Mouse (Mus musculus): ENCODE measurements at regions not wholly inside any gene's neighbourhood (a gene's known extent, or its start where the extent isn't known, plus 50 kb on each side); places are given as distances from the start of the nearest gene placed in this dataset.

- in situ Hi-C loops (cut with MboI, MseI), result loop anchor here in 1 of 2 experiments (10.0 kb wide), 1 partner anchor 1522 kb away; no protein-coding TSS in a partner anchor
Observed at GRCm38 (mm10) chr12:42987018-42987606, 1223.0 kb downstream of the Dnajb9 start.

DNA sequence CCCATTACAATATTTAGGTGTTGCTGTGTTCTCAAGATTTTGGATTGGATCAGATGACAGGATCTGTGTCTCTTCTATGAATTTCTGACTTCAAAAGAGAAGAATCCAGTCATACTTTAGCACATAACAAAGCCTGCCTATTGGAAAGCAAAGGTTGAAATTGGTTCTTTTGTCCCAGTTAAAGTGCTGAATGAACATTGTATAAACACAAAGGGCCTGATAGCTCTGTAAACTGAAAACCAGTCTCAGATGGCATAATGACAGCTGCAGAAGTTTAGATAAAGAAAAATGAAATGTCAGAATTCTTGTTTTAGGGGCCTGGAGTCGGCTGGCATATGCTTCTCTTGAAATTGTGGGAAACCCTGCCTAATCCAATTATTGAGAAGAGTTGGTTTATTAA lies 1223.6 kb downstream of the Dnajb9 start:
- in situ Hi-C loops (cut with MboI, MseI), result loop anchor here in 1 of 2 experiments (10.0 kb wide), 1 partner anchor 1522 kb away; no protein-coding TSS in a partner anchor

GRCm38 (mm10) chr12:42986096-42986495 lies 1224.0 kb downstream of the Dnajb9 start:
- in situ Hi-C loops (cut with MboI, MseI), result loop anchor here in 1 of 2 experiments (10.0 kb wide), 1 partner anchor 1521 kb away; no protein-coding TSS in a partner anchor

- in situ Hi-C loops (cut with MboI, MseI), result no loop called here
Observed at GRCm38 (mm10) chr12:42978828-42979227, 1231.3 kb downstream of the Dnajb9 start.

DNA sequence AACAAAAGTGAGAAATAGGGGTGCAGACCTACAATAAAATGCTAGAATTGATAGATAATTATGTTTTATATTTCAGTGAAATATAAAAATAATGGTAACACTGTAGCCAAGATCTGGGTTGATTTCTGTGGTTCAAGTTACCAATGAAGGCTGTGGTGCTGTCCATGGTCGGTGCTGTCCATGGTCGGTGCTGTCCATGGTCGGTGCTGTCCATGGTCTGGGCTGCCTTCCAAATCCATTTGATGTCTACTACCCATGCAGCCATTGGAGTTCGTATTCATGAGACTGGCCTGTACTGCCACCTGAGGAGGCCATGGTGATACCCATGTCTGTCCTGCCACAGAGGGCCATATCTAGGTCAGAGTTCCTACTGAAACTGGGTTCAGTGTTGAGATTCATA lies 1237.4 kb downstream of the Dnajb9 start:
- in situ Hi-C loops (cut with MboI, MseI), result no loop called here

GRCm38 (mm10) chr12:42961535-42961934 lies 1248.6 kb downstream of the Dnajb9 start:
- in situ Hi-C loops (cut with MboI, MseI), result no loop called here

DNA sequence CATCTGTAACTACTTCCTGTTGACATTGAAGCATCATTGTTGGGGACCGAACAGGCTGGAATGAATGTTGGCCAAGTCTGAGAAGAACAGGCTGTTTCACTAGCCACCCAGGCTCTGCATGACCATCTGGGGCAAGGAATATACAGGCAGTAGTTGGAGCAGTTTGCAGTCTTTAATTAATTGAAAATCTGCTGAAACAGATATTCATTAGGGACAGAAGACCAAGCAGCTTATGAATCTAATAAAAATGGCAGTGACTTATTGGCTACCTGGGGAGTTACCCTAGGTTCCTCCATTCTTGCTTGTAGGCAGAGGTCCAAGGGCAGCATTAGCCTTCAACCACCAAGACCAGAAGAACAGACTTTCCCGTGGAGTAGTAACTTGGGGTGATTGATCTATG lies 1262.2 kb downstream of the Dnajb9 start:
- in situ Hi-C loops (cut with MboI, MseI), result no loop called here

DNA sequence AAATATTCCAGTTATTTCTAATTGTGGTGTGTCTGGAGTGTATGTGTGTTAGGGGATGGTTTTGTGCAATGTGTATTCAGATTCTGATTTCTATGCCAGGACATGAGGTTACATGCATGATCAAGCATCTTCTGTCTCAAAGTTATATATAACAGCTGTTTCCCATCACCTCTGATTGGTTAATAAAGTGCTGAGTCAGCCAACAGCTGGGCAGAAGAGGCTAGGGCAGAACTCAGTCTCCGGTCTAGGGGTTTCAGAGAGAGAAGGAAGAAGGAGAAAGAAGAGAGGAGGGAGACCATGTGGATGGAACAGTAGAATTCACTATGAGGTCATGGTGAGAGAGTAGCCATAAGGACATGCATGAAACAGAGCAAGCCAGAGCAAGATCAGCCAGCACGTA lies 1295.8 kb downstream of the Dnajb9 start:
- in situ Hi-C loops (cut with MboI, MseI), result no loop called here
